Mouse (Mus musculus) small intestine, adult 2 months (tissue): ENCODE measurements at regions not wholly inside any gene's neighbourhood (a gene's known extent, or its start where the extent isn't known, plus 50 kb on each side); places are given as distances from the start of the nearest gene placed in this dataset.

Source experiments
- CTCF ChIP-seq: fragments of 200-500 bp; IDR thresholded peaks from 2 replicates; pipeline ENCODE4 v1.5.1; 2012; ENCODE audit warnings: low read depth, mild to moderate bottlenecking, control low read depth, inconsistent platforms, low read length, moderate library complexity, mixed read lengths; ENCODE audit not compliant: insufficient replicate concordance, insufficient read length; ENCODE audit errors: extremely low read depth
- POLR2A ChIP-seq: fragments of 200-500 bp; IDR thresholded peaks from 2 replicates; pipeline ENCODE4 v1.6.1; 2012; ENCODE audit warnings: low read depth, mild to moderate bottlenecking, control low read depth, inconsistent platforms, low read length, moderate library complexity

DNA sequence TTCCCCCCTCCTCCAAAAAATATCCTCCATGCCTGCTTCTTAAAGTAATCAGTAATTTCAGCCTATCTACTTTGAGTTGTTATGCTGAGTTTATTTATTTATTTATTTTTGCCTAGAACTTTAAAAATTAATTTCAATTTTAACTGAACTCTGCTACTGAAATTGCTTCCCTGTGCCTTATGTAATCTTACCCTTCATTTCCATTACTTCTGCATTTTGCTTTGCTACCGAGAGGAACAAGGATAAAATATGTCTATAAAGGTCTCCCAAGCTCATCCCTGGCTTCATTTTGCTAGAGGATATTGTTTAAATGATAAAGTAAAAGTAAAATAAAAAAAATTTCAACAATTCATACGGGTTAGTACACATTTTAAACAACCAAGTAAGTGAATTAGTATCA lies 216.3 kb downstream of the Kcnj2 start:
- TF ChIP-seq POLR2A: no peak
- TF ChIP-seq CTCF: no peak
